Mouse (Mus musculus): ENCODE data around the gene Ttll1.

DNA sequence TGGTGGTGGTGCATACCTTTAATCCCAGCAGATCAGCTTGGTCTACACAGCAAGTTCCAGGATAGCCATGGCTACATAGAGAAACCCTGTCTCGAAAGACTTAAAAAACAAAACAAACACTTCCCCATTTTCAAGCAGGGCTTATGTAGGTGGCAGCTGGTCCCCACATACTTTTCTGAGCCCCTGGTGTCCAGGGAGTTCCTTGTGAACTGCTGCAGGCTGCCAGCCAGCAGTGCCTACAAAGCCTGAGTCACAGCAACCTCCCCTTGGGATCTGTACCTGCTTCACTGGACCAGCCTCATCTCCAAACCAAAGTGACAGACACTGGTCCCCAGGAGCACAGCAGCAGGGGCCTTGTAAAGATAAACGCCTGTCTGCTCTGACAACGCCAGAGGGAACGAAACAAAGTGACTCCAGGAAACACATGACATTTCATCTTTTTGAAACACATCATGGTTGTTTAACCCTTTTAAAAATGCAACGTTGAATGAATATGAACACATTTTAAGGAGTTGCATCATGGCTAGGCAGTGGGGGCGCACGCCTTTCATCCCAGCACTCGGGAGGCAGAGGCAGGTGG, 28.0 kb downstream of the Ttll1 start:
- TF ChIP-seq GATA1 (IDR thresholded peaks at IDR 0.05; ENCODE audit: borderline replicate concordance, low read length) (no peak), POLR2AphosphoS5 (IDR thresholded peaks at IDR 0.05; ENCODE audit: insufficient replicate concordance, low read depth, low read length) (no peak), CTCF (IDR thresholded peaks at IDR 0.05; ENCODE audit: low read depth, low read length) (no peak), TAL1 (conservative IDR thresholded peaks at IDR 0.05; ENCODE audit: low read depth, low read length) (no peak)
